Mouse (Mus musculus): ENCODE results near the gene Sp3.
"Not testable (repeated sequence)": the region's sequence is repeated elsewhere in the genome, so short reads cannot be mapped to it uniquely, and the experiment has no call there.

Gene Sp3

GRCm38 (mm10) chr2:72915245-72915930 lies 64.9 kb downstream of the Sp3 start:
- no peak for DNase-seq

GRCm38 (mm10) chr2:72913458-72913760 lies 66.8 kb downstream of the Sp3 start:
- DNase-seq, result no peak

- DNase-seq, result no peak
Measured at GRCm38 (mm10) chr2:72912708-72913457, 67.4 kb downstream of the Sp3 start.

GRCm38 (mm10) chr2:72911527-72911926 lies 68.7 kb downstream of the Sp3 start:
- no peak for DNase-seq

- DNase-seq, result no peak
Measured at GRCm38 (mm10) chr2:72909046-72909445, 71.2 kb downstream of the Sp3 start.

- peak; percentile 52 to 71 for DNase-seq
Measured at GRCm38 (mm10) chr2:72908191-72908910, 71.9 kb downstream of the Sp3 start.

- DNase-seq, result no peak
Measured at GRCm38 (mm10) chr2:72906745-72907144, 73.5 kb downstream of the Sp3 start.

GRCm38 (mm10) chr2:72902816-72903680 lies 77.2 kb downstream of the Sp3 start:
- not testable (repeated sequence) for DNase-seq

- DNase-seq, result no peak
Measured at GRCm38 (mm10) chr2:72898782-72899305, 81.4 kb downstream of the Sp3 start.

GRCm38 (mm10) chr2:72898094-72898781 lies 82.0 kb downstream of the Sp3 start:
- no peak for DNase-seq

- DNase-seq, result no peak
Measured at GRCm38 (mm10) chr2:72889806-72890205, 90.4 kb downstream of the Sp3 start.

All from kidney, adult 8-10 months (tissue).